Mouse (Mus musculus): ENCODE results near the gene 4931406C07Rik. TPM values are rescaled to one million over a fixed set of nuclear protein-coding genes. Genes with fewer than 3 reads are reported as not detected.
A peak's percentile ranks its signal among the peaks of the same experiment; 100 is the strongest.

Gene 4931406C07Rik
- polyA plus RNA-seq, 1 experiment from 2014 or later = 8.3 TPM

DNA sequence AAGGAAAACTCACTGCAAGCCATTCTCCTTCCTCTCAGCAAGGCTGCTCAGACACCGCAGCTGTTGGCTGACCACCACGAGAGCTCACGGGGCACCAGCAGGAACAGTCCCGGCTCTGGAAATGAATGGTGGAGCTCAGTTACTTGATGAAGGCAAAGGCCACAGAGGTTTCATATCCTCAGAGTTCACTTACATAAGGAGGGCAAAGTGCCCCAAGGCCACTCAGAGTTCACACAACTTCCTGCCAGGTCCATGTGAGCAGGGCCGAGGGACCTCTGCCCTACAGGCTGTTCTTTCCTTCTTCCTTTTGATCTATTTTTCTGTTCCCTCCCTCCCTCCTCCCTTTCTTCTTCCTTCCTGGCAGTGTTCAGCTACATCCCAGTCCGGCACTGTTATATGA, 4.8 kb downstream of the 4931406C07Rik start:
- H3K4me3 ChIP-seq (ENCODE audit: low read depth, low read length) = no peak overlapping the region
- ATAC-seq (no peak), DNase-seq (ENCODE audit: low spot score) (no peak)
- no peaks in the 10 kb centered on the region for H3K9me3 ChIP-seq (replicated peaks; ENCODE audit: control insufficient read depth, low read length)
- no peak overlapping the region for H3K4me2 ChIP-seq (ENCODE audit: low read length)
- peak overlapping the region; percentile 27; the same call in 1 of the 2 replicates for H3K27ac ChIP-seq (ENCODE audit: low read depth, low read length)
- 61% methylated on average over 6 of the region's 6 CpGs for WGBS
- peaks cover 3% of the 10 kb centered on the region; the same call in 1 of the 2 replicates for H3K4me1 ChIP-seq (ENCODE audit: control insufficient read depth, insufficient read depth, low read length)
- no peaks in the 10 kb centered on the region for H3K36me3 ChIP-seq (ENCODE audit: control insufficient read depth, insufficient read depth, low read length)
- no peak overlapping the region for H3K9ac ChIP-seq (ENCODE audit: low read length)
- H3K27me3 ChIP-seq (replicated peaks; ENCODE audit: control insufficient read depth, insufficient read depth, low read length) = no peaks in the 10 kb centered on the region

DNA sequence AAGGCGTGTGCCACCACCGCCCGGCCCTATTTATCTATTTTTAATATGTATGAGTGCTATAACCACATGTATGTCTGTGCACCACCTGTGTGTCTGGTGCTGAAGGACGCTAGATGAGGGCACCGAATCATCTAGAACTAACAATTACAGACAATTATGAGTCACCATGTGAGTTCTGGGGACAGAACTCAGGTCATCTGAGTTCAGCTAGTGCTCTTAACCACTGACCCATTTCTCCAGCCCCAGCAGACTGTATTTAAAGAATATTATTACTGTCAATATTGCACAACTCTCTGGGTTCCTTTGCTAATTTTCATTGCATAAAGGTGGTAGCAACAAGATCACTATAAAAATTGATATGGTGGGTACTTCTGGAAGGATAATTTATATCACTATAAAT, 6.2 kb downstream of the 4931406C07Rik start:
- H3K4me1 ChIP-seq (ENCODE audit: control insufficient read depth, insufficient read depth, low read length) = no peaks in the 10 kb centered on the region
- H3K4me2 ChIP-seq (ENCODE audit: low read length) = no peak overlapping the region
- ATAC-seq (no peak), DNase-seq (ENCODE audit: low spot score) (no peak)
- H3K36me3 ChIP-seq (ENCODE audit: control insufficient read depth, insufficient read depth, low read length) = no peaks in the 10 kb centered on the region
- H3K9me3 ChIP-seq (replicated peaks; ENCODE audit: control insufficient read depth, low read length) = no peaks in the 10 kb centered on the region
- H3K9ac ChIP-seq (ENCODE audit: low read length) = no peak overlapping the region
- no peak overlapping the region for H3K4me3 ChIP-seq (ENCODE audit: low read depth, low read length)
- H3K27me3 ChIP-seq (replicated peaks; ENCODE audit: control insufficient read depth, insufficient read depth, low read length) = no peaks in the 10 kb centered on the region
- no peak overlapping the region for H3K27ac ChIP-seq (ENCODE audit: low read depth, low read length)
- 85% methylated on average over 5 of the region's 5 CpGs for WGBS

DNA sequence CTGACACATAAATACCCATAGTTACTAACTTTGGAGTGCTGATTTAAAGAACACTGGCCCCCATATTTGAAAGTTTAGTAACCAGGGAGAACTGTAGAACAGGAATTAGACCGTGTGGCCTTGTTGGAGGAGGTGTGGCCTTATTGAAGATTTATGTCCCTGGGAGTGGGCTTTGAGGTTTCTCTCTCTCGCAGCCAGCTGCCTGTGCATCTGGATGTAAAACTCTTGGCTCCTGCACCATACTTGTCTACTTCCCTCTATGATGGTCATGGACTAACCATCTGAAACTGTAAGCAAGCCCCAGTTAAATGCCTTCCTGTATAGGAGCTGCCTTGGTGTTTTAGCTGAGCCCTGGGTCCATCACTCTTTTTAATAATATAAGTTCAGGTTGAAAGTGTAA, 7.8 kb downstream of the 4931406C07Rik start:
- Histone ChIP-seq H3K4me2 (ENCODE audit: low read length) (no peak overlapping the region), H3K27me3 (replicated peaks; ENCODE audit: control insufficient read depth, insufficient read depth, low read length) (no peaks in the 10 kb centered on the region), H3K36me3 (ENCODE audit: control insufficient read depth, insufficient read depth, low read length) (no peaks in the 10 kb centered on the region), H3K4me3 (ENCODE audit: low read depth, low read length) (no peak overlapping the region), H3K4me1 (ENCODE audit: control insufficient read depth, insufficient read depth, low read length) (no peaks in the 10 kb centered on the region), H3K9ac (ENCODE audit: low read length) (no peak overlapping the region), H3K9me3 (replicated peaks; ENCODE audit: control insufficient read depth, low read length) (no peaks in the 10 kb centered on the region), H3K27ac (ENCODE audit: low read depth, low read length) (no peak overlapping the region)
- ATAC-seq (no peak), DNase-seq (ENCODE audit: low spot score) (no peak)
- 74% methylated on average over 2 of the region's 2 CpGs for WGBS

DNA sequence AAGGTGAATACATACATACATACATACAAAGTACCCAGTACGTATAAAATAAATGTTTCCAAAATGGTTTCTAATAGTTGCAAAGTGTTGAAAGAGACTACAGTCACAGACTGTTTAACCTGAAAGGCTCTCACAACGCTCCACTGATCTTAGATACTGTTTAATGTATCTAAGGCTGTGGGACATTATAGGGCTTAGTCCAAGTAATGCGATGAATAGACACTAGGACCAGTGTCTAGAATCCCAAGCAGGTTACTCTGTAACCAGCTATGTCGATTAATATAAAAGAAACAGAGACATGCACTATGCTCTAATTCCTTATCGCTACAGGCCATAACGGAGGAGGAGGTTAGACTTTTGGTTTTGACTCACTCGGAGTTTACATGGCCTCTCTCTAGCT, 9.1 kb downstream of the 4931406C07Rik start:
- Histone ChIP-seq H3K4me1 (ENCODE audit: control insufficient read depth, insufficient read depth, low read length) (no peaks in the 10 kb centered on the region), H3K4me3 (ENCODE audit: low read depth, low read length) (no peak overlapping the region), H3K27me3 (replicated peaks; ENCODE audit: control insufficient read depth, insufficient read depth, low read length) (no peaks in the 10 kb centered on the region), H3K9ac (ENCODE audit: low read length) (no peak overlapping the region), H3K4me2 (ENCODE audit: low read length) (no peak overlapping the region), H3K36me3 (ENCODE audit: control insufficient read depth, insufficient read depth, low read length) (no peaks in the 10 kb centered on the region), H3K9me3 (replicated peaks; ENCODE audit: control insufficient read depth, low read length) (no peaks in the 10 kb centered on the region), H3K27ac (ENCODE audit: low read depth, low read length) (no peak overlapping the region)
- WGBS = 89% methylated on average over 7 of the region's 7 CpGs
- ATAC-seq = no peak
- no peak for DNase-seq (ENCODE audit: low spot score)

DNA sequence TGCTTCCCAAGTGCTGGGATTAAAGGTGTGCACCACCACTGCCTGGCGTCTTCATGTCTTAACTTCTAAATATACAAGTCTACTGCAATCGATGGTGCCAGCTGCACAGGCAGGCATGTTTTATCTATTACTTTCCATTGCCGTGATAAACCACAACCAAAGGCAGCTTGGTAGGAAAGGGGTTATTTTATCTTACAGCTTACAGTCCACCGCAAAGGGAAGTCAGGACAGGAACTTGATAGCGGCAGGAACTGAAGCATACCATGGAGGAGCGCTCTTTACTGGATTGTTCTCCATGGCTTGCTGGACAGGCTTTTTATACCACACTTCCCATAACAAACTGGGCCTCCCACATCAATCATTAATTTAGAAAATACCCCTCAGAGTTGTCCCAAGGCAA, 17.0 kb downstream of the 4931406C07Rik start:
- no peak for ATAC-seq
- no peaks in the 10 kb centered on the region for H3K9me3 ChIP-seq (replicated peaks; ENCODE audit: control insufficient read depth, low read length)
- WGBS = 94% methylated on average over 6 of the region's 6 CpGs

DNA sequence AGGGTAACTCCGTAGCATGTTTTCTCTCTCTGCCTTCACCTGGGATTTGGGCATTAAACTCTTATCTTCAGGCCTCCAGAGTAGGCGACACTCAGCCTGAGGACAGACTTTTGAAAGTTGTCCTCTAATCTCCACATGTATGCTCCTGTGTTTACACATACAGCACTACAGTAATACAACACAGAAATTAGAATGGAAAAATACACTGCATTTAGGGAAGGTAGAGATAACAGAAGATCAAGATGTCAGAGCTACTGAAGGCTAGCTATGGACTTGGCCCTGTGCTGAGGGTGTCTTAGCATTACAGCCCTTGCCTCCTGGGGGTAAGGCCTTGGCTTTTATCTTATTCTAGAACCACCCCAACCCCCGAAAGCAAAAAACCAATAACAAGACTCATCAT, 17.8 kb downstream of the 4931406C07Rik start:
- Histone ChIP-seq H3K36me3 (ENCODE audit: control insufficient read depth, insufficient read depth, low read length) (peaks cover 11% of the 10 kb centered on the region; the same call in 1 of the 2 replicates), H3K4me1 (ENCODE audit: control insufficient read depth, insufficient read depth, low read length) (no peaks in the 10 kb centered on the region), H3K27ac (ENCODE audit: low read depth, low read length) (no peak overlapping the region), H3K27me3 (replicated peaks; ENCODE audit: control insufficient read depth, insufficient read depth, low read length) (no peaks in the 10 kb centered on the region), H3K9me3 (replicated peaks; ENCODE audit: control insufficient read depth, low read length) (no peaks in the 10 kb centered on the region), H3K4me3 (ENCODE audit: low read depth, low read length) (no peak overlapping the region), H3K9ac (ENCODE audit: low read length) (no peak overlapping the region), H3K4me2 (ENCODE audit: low read length) (no peak overlapping the region)
- WGBS = 86% methylated on average over 3 of the region's 3 CpGs
- DNase-seq (ENCODE audit: low spot score) (no peak), ATAC-seq (no peak)

More for the DNA sequence above, 17.0 kb downstream of the 4931406C07Rik start:
- no peak overlapping the region for H3K4me2 ChIP-seq (ENCODE audit: low read length)
- H3K4me1 ChIP-seq (ENCODE audit: control insufficient read depth, insufficient read depth, low read length) = no peaks in the 10 kb centered on the region
- H3K27me3 ChIP-seq (replicated peaks; ENCODE audit: control insufficient read depth, insufficient read depth, low read length) = no peaks in the 10 kb centered on the region
- no peak overlapping the region for H3K9ac ChIP-seq (ENCODE audit: low read length)
- H3K27ac ChIP-seq (ENCODE audit: low read depth, low read length) = no peak overlapping the region
- DNase-seq (ENCODE audit: low spot score) = no peak
- peaks cover 11% of the 10 kb centered on the region; the same call in 1 of the 2 replicates for H3K36me3 ChIP-seq (ENCODE audit: control insufficient read depth, insufficient read depth, low read length)
- no peak overlapping the region for H3K4me3 ChIP-seq (ENCODE audit: low read depth, low read length)

DNA sequence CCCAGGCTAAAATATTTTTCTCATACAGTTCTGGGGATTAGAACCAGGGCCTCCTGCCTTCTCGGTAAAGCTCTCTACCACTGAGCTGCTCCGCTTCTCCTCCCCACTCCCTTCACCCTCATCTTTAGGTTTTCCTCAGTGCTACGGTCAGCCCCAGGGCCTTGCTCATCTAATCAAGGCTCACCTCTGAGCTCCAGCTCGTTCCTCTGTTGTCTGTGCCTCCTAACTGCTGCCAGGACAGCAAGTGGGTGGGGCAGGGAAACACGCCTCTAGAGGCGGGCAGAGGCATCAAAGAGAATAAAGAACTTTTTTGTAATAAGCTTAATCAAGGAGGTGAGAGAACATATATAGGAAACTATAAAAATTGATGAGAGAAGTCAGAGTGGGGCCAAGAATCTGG, 18.4 kb downstream of the 4931406C07Rik start:
- Histone ChIP-seq H3K4me1 (ENCODE audit: control insufficient read depth, insufficient read depth, low read length) (no peaks in the 10 kb centered on the region), H3K9ac (ENCODE audit: low read length) (no peak overlapping the region), H3K27ac (ENCODE audit: low read depth, low read length) (no peak overlapping the region), H3K27me3 (replicated peaks; ENCODE audit: control insufficient read depth, insufficient read depth, low read length) (no peaks in the 10 kb centered on the region), H3K9me3 (replicated peaks; ENCODE audit: control insufficient read depth, low read length) (no peaks in the 10 kb centered on the region), H3K36me3 (ENCODE audit: control insufficient read depth, insufficient read depth, low read length) (peaks cover 11% of the 10 kb centered on the region; the same call in 1 of the 2 replicates), H3K4me2 (ENCODE audit: low read length) (no peak overlapping the region), H3K4me3 (ENCODE audit: low read depth, low read length) (no peak overlapping the region)
- DNase-seq (ENCODE audit: low spot score) (no peak), ATAC-seq (no peak)
- WGBS = 41% methylated on average over 6 of the region's 6 CpGs

DNA sequence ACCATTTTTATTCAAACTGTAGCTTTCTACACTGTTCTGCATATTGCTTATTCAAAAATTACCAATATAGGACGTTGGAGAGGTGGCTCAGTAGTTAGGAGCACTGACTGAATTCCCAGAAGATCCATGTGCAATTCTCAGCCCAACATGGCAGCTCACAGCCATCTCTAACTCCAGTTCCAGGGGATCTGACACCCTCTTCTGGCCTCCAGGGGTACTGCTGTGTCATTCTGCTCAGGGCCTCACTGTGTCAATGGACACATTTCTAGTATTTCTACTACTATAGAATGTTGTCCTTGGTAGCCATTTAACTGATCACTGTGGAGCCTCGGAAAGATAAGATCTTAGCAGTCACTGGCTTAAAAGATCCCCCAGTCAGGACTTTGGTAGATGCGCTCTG, 20.8 kb downstream of the 4931406C07Rik start:
- H3K4me1 ChIP-seq (ENCODE audit: control insufficient read depth, insufficient read depth, low read length) = peaks cover 8% of the 10 kb centered on the region
- DNase-seq (ENCODE audit: low spot score) (no peak), ATAC-seq (no peak)
- H3K4me3 ChIP-seq (ENCODE audit: low read depth, low read length) = no peak overlapping the region
- H3K4me2 ChIP-seq (ENCODE audit: low read length) = no peak overlapping the region
- no peaks in the 10 kb centered on the region for H3K9me3 ChIP-seq (replicated peaks; ENCODE audit: control insufficient read depth, low read length)
- H3K27ac ChIP-seq (ENCODE audit: low read depth, low read length) = no peak overlapping the region
- H3K9ac ChIP-seq (ENCODE audit: low read length) = no peak overlapping the region
- 63% methylated on average over 3 of the region's 3 CpGs for WGBS
- H3K27me3 ChIP-seq (replicated peaks; ENCODE audit: control insufficient read depth, insufficient read depth, low read length) = no peaks in the 10 kb centered on the region
- peaks cover 9% of the 10 kb centered on the region; the same call in 1 of the 2 replicates for H3K36me3 ChIP-seq (ENCODE audit: control insufficient read depth, insufficient read depth, low read length)

DNA sequence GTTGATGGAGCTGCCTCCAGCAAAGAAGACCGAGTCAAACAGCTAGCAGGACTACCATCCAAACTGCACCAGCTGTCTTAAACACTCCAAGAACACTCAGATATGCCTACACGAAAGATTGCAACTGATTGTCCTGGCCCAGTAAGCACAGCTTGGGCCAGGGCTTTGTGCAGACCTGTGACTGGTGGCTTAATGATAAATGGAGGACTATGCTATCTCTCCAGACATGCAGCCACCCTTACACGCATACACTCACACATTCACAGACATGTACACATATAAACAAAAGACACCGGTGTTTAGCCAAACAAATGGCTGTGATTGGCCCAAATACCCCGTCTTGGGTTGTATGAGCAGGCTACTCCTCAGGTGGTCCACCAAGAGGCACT, 25.8 kb downstream of the 4931406C07Rik start:
- no peak for DNase-seq (ENCODE audit: low spot score)
- Histone ChIP-seq H3K4me2 (ENCODE audit: low read length) (peak overlapping the region; percentile 89), H3K4me3 (ENCODE audit: low read depth, low read length) (peak overlapping the region; percentile 88), H3K27me3 (replicated peaks; ENCODE audit: control insufficient read depth, insufficient read depth, low read length) (no peaks in the 10 kb centered on the region), H3K27ac (ENCODE audit: low read depth, low read length) (peak overlapping the region; percentile 60; the same call in 1 of the 2 replicates), H3K4me1 (ENCODE audit: control insufficient read depth, insufficient read depth, low read length) (peaks cover 11% of the 10 kb centered on the region), H3K36me3 (ENCODE audit: control insufficient read depth, insufficient read depth, low read length) (peaks cover 15% of the 10 kb centered on the region), H3K9me3 (replicated peaks; ENCODE audit: control insufficient read depth, low read length) (no peaks in the 10 kb centered on the region), H3K9ac (ENCODE audit: low read length) (peak overlapping the region; percentile 95)
- WGBS = 41% methylated on average over 5 of the region's 5 CpGs
- 0 out of 2 replicates have a peak, but pooled peaks have one; percentile 11 for ATAC-seq

All from forebrain, embryonic 14.5 days (tissue).